9 mouse cellular contexts compared by ENCODE assay signal in genomic region chr4:84674318-84675170, GRCm38 (mm10). TPM values are rescaled to one million over a fixed set of nuclear protein-coding genes. Genes with fewer than 3 reads are reported as not detected.
DNase-seq lines count a peak whose midpoint lies in the region; ATAC-seq and TF ChIP-seq lines count a peak whose summit lies in the region.
"Had no signal": no experiment of that assay in that cellular context is flagged by ENCODE, and none has a peak within 500 bp of the region (broad histone marks: within the 10 kb centered on the region; RNA-seq: fewer than 3 reads in every experiment).

No protein-coding gene starts in this region.

- intact Hi-C loops in gastrocnemius, postnatal 14 days (cut with DNase I; ENCODE audit: low total_unique reads) = no loop called here

- TF ChIP-seq CTCF in layer of hippocampus, adult 2 months (conservative IDR thresholded peaks at IDR 0.05) = no peak
- no peak for TF ChIP-seq CTCF in bone marrow macrophage, adult 2 months (IDR thresholded peaks at IDR 0.05; ENCODE audit: low read depth, low read length)

- peak overlapping the region; percentile 55 for H3K4me3 ChIP-seq in layer of hippocampus, adult 2 months
- H3K4me3 ChIP-seq in bone marrow macrophage, adult 2 months (ENCODE audit: insufficient read depth, low read length) = 0 out of 2 replicates have a peak overlapping the region, but pooled peaks have one; percentile 4
- H3K4me3 ChIP-seq in intestine, embryonic 16.5 days (ENCODE audit: low read length) = peak overlapping the region; percentile 72
- peak overlapping the region; percentile 57 for H3K4me3 ChIP-seq in liver, embryonic 16.5 days (ENCODE audit: low read depth, low read length)

- H3K27me3 ChIP-seq in intestine, embryonic 16.5 days (replicated peaks; ENCODE audit: control insufficient read depth, insufficient read depth, low read length) = peaks cover 3% of the 10 kb centered on the region; the same call in 1 of the 2 replicates
- H3K27me3 ChIP-seq in liver, embryonic 16.5 days (ENCODE audit: control insufficient read depth, insufficient read depth, low read depth, low read length) = peaks cover 51% of the 10 kb centered on the region

- peak; percentile 81 for ATAC-seq in intestine, embryonic 16.5 days
- ATAC-seq in liver, embryonic 16.5 days (ENCODE audit: low read depth) = no peak
- no peak for ATAC-seq in megakaryocyte progenitor cell, adult 5-6 weeks (replicated peaks; ENCODE audit: poor library complexity)

- H3K36me3 ChIP-seq in intestine, embryonic 16.5 days (ENCODE audit: control insufficient read depth, insufficient read depth, low read length) = no peaks in the 10 kb centered on the region
- no peaks in the 10 kb centered on the region for H3K36me3 ChIP-seq in liver, embryonic 16.5 days (ENCODE audit: control insufficient read depth, insufficient read depth)

- no peak overlapping the region for H3K27ac ChIP-seq in layer of hippocampus, adult 2 months
- no peak overlapping the region for H3K27ac ChIP-seq in bone marrow macrophage, adult 2 months (ENCODE audit: insufficient read depth, low read depth, low read length)
- peak overlapping the region; percentile 91 for H3K27ac ChIP-seq in intestine, embryonic 16.5 days (ENCODE audit: low read length)
- no peak overlapping the region for H3K27ac ChIP-seq in liver, embryonic 16.5 days (ENCODE audit: low read length)
- H3K27ac ChIP-seq: macrophage had no signal

- H3K4me1 ChIP-seq in bone marrow macrophage, adult 2 months (ENCODE audit: control insufficient read depth, insufficient read depth, low read length) = no peaks in the 10 kb centered on the region
- no peaks in the 10 kb centered on the region; the same call in 1 of the 2 replicates for H3K4me1 ChIP-seq in intestine, embryonic 16.5 days (ENCODE audit: control insufficient read depth, insufficient read depth, low read length)
- H3K4me1 ChIP-seq in liver, embryonic 16.5 days (ENCODE audit: control insufficient read depth, low read depth, low read length) = no peaks in the 10 kb centered on the region

- H3K4me2 ChIP-seq in intestine, embryonic 16.5 days (ENCODE audit: low read depth, low read length) = peak overlapping the region; percentile 92
- H3K4me2 ChIP-seq in liver, embryonic 16.5 days (ENCODE audit: low read depth, low read length) = peak overlapping the region; percentile 71

- peak overlapping the region; percentile 80 for H3K9ac ChIP-seq in intestine, embryonic 16.5 days (ENCODE audit: low read depth, low read length)
- H3K9ac ChIP-seq in liver, embryonic 16.5 days (ENCODE audit: low read depth, low read length) = no peak overlapping the region

- peak in 1 of 2 experiments; percentile 12 for DNase-seq in layer of hippocampus, adult 2 months (ENCODE audit: low spot score in 2 of 2)
- DNase-seq in layer of hippocampus, adult 18-20 months (ENCODE audit: low spot score in 2 of 2) = no peak
- DNase-seq in gastrocnemius, postnatal 14 days = peak; percentile 69
- peak; percentile 58 for DNase-seq in ovary, postnatal 14 days (ENCODE audit: low spot score)

- no peak for TF ChIP-seq POLR2A in bone marrow macrophage, adult 2 months (IDR thresholded peaks at IDR 0.05; ENCODE audit: borderline replicate concordance, low read depth, low read length)

- under 1% methylated on average over 94 of the region's 104 CpGs for WGBS in intestine, embryonic 16.5 days
- 1% methylated on average over 80 of the region's 104 CpGs for WGBS in liver, embryonic 16.5 days (ENCODE audit: insufficient replicate concordance)

- H3K9me3 ChIP-seq in intestine, embryonic 16.5 days (ENCODE audit: control insufficient read depth, low read length) = no peaks in the 10 kb centered on the region
- H3K9me3 ChIP-seq in liver, embryonic 16.5 days (replicated peaks; ENCODE audit: control insufficient read depth, low read length) = no peaks in the 10 kb centered on the region

RNA-seq across cellular contexts. Expression of gene Bnc2, which starts 0.5 kb away (rescaled TPM):
- 1 to 10 TPM in 1 of 2 experiments, under 1 TPM in 1; 0.49 to 1.1 TPM for total RNA-seq in layer of hippocampus, adult 2 months (2021)
- total RNA-seq in layer of hippocampus, adult 18-20 months (2021) = 1 to 10 TPM in 1 of 2 experiments, under 1 TPM in 1; 0.76 to 1.0 TPM
- not detected in 2 replicates for polyA plus RNA-seq in bone marrow macrophage, adult 2 months (2012; ENCODE audit: insufficient read depth, insufficient read length, missing spikeins)
- total RNA-seq in gastrocnemius, postnatal 14 days (2021) = 1 to 10 TPM; 4.3 to 5.3 TPM
- 8.9 and 10.4 TPM in 2 replicates for polyA plus RNA-seq in intestine, embryonic 16.5 days (2015; fragmentation: Nextera tagmentation; extraction: Ambion mirVana)
- 0.12 and 0.33 TPM in 2 replicates for polyA plus RNA-seq in liver, embryonic 16.5 days (2015; fragmentation: Nextera tagmentation; extraction: Ambion mirVana)
- not detected in 2 replicates for total RNA-seq in megakaryocyte progenitor cell, adult 5-6 weeks (2015)
- total RNA-seq in megakaryocyte progenitor cell, adult 5-6 weeks (2017) = not detected in 2 replicates

Comparison
In these comparisons a context has a peak if more than half of its experiments do, and no peak if none do; other contexts are left out.
1. DNase-seq: peak in gastrocnemius, postnatal 14 days (single experiment) and ovary, postnatal 14 days (single experiment); none in layer of hippocampus, adult 18-20 months (0 of 2).
2. H3K4me3 ChIP-seq: peak in every context shown above with its lines; median percentile 72 in intestine, embryonic 16.5 days; 57 in liver, embryonic 16.5 days; 55 in layer of hippocampus, adult 2 months; 4 in bone marrow macrophage, adult 2 months.